Mouse (Mus musculus): Measurements from ENCODE around the gene Akap1. TPM values are rescaled to one million over a fixed set of nuclear protein-coding genes. Genes with fewer than 3 reads are reported as not detected.

Gene Akap1
- polyA plus RNA-seq, 1 experiment from 2014 or later: 14.2 TPM

DNA sequence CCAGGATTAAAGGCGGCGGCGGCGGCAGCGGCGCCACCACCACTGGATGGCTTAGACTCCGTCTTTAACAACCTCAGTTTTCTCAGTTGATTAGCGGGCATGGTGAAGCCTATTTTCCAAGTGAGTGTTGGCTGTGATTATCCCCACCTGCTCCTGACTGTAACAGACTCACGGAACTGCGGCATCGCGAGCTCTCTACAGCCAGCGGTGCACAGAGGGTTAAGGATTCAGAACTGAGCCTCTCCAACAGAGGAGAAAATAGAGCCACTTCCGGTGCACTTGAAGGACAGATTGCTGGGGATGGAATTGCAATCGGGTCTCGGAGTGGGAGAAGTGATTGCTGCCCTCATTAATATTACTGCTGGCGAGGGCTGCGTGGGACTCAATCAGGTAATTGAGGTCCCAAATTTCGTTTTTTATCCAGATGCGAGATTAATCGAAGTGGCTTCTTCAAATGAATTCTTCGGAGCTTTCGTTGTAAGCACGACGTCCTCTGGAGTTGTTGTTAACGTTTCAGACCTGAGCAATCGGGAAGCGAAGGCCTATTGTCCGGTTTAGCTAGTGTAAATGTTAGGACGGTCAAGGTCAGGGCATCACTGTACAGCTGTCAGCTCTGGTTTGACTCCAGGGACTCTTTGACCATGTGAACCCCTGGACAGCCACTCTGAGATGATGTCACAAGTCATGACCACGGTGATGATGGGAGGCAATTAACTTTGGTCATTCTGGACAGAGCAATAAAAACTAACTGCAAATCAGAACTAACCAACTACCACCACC, 61.0 kb downstream of the Akap1 start:
- ATAC-seq (no peak), DNase-seq (no peak)
- WGBS (ENCODE audit: insufficient replicate concordance): 51% methylated on average over 31 of the region's 31 CpGs
- Histone ChIP-seq H3K9ac (replicated peaks) (no peak overlapping the region), H3K27me3 (ENCODE audit: insufficient read depth, low read length) (no peaks in the 10 kb centered on the region), H3K4me3 (ENCODE audit: low read depth, low read length) (no peak overlapping the region), H3K36me3 (replicated peaks; ENCODE audit: insufficient read depth, low read length) (no peaks in the 10 kb centered on the region), H3K4me1 (ENCODE audit: insufficient read depth) (no peaks in the 10 kb centered on the region), H3K9me3 (ENCODE audit: low read length) (no peaks in the 10 kb centered on the region), H3K4me2 (ENCODE audit: low read depth, low read length) (0 out of 2 replicates have a peak overlapping the region, but pooled peaks have one; percentile 15), H3K27ac (ENCODE audit: low read depth) (no peak overlapping the region)
- TF ChIP-seq EP300 (IDR thresholded peaks at IDR 0.05; ENCODE audit: low read depth) (no peak), CTCF (IDR thresholded peaks at IDR 0.05; ENCODE audit: low read depth) (no peak)

DNA sequence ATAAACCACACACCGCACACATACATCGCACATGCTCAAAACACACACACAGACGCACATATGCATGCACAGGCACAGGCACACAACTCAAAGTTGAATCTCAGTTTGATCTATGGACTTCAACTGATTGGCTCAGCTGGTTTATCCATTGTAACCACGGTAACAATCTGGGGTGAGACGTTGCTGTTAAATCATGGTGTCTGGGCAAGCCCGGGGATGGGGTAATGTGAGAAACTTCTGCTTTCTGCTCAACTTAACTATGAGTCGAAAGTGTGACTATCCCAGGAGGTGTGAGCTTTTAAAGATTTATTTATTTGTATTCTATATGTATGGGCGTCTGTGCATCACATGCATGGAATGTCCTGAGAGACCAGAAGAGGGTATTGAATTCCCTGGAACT, 68.2 kb downstream of the Akap1 start:
- no peak for TF ChIP-seq CTCF (IDR thresholded peaks at IDR 0.05; ENCODE audit: low read depth)
- TF ChIP-seq EP300 (IDR thresholded peaks at IDR 0.05; ENCODE audit: low read depth): no peak
- no peaks in the 10 kb centered on the region for H3K27me3 ChIP-seq (ENCODE audit: insufficient read depth, low read length)

DNA sequence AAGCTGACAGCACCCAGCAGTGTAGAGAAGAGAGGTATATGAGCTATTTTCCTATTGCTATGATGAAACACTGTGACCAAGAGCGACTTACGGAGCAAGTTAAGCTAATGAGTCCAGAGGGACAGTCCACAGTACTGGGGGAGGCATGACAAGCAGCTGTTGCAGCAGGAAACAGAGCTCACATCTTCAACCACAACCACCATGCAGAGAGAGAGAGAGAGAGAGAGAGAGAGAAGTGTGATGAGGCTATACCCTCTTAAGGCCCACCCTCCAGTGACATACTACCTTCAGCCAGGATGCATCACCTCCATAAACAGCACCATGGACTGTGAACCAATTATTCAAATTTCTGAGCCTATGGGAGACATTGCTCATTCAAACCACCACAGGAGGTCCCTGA, 74.5 kb downstream of the Akap1 start:
- Histone ChIP-seq H3K27me3 (ENCODE audit: insufficient read depth, low read length) (no peaks in the 10 kb centered on the region), H3K9ac (replicated peaks) (no peak overlapping the region), H3K9me3 (ENCODE audit: low read length) (no peaks in the 10 kb centered on the region), H3K4me1 (ENCODE audit: insufficient read depth) (no peaks in the 10 kb centered on the region), H3K36me3 (replicated peaks; ENCODE audit: insufficient read depth, low read length) (no peaks in the 10 kb centered on the region), H3K4me3 (ENCODE audit: low read depth, low read length) (no peak overlapping the region), H3K27ac (ENCODE audit: low read depth) (no peak overlapping the region), H3K4me2 (ENCODE audit: low read depth, low read length) (no peak overlapping the region)
- TF ChIP-seq CTCF (IDR thresholded peaks at IDR 0.05; ENCODE audit: low read depth) (no peak), EP300 (IDR thresholded peaks at IDR 0.05; ENCODE audit: low read depth) (no peak)
- DNase-seq: no peak
- no peak for ATAC-seq
- WGBS (ENCODE audit: insufficient replicate concordance): 48% methylated on average over 2 of the region's 2 CpGs

More for the DNA sequence above, 68.2 kb downstream of the Akap1 start:
- H3K4me3 ChIP-seq (ENCODE audit: low read depth, low read length): no peak overlapping the region
- ATAC-seq (no peak), DNase-seq (no peak)
- no peak overlapping the region for H3K27ac ChIP-seq (ENCODE audit: low read depth)
- 70% methylated on average over 8 of the region's 8 CpGs for WGBS (ENCODE audit: insufficient replicate concordance)
- H3K9me3 ChIP-seq (ENCODE audit: low read length): no peaks in the 10 kb centered on the region
- H3K4me1 ChIP-seq (ENCODE audit: insufficient read depth): no peaks in the 10 kb centered on the region
- no peaks in the 10 kb centered on the region for H3K36me3 ChIP-seq (replicated peaks; ENCODE audit: insufficient read depth, low read length)
- no peak overlapping the region for H3K9ac ChIP-seq (replicated peaks)
- H3K4me2 ChIP-seq (ENCODE audit: low read depth, low read length): no peak overlapping the region

DNA sequence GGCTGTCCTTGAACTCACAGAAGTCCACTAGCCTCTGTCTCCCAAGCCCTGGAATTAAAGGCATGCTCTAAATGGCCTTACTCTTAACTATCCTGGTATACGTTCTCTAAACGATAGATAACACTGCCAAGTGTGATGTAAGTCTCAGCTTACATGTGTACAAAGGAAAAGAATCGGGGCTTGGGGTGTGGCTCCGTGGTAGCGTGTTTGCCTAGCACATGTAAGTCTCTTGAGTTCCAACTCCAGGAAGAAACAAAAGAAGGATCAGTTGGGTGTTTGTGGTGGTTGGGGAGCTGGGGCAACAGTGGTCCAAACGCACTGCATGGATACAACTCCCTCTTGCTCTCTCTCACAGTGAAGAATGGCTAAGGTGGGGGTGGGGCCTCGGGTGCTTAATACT, 77.6 kb downstream of the Akap1 start:
- Histone ChIP-seq H3K27me3 (ENCODE audit: insufficient read depth, low read length) (no peaks in the 10 kb centered on the region), H3K4me1 (ENCODE audit: insufficient read depth) (no peaks in the 10 kb centered on the region), H3K27ac (ENCODE audit: low read depth) (no peak overlapping the region), H3K4me3 (ENCODE audit: low read depth, low read length) (no peak overlapping the region), H3K9ac (replicated peaks) (no peak overlapping the region), H3K4me2 (ENCODE audit: low read depth, low read length) (no peak overlapping the region), H3K9me3 (ENCODE audit: low read length) (no peaks in the 10 kb centered on the region), H3K36me3 (replicated peaks; ENCODE audit: insufficient read depth, low read length) (no peaks in the 10 kb centered on the region)
- TF ChIP-seq EP300 (IDR thresholded peaks at IDR 0.05; ENCODE audit: low read depth) (no peak), CTCF (IDR thresholded peaks at IDR 0.05; ENCODE audit: low read depth) (no peak)
- ATAC-seq (no peak), DNase-seq (no peak)
- 69% methylated on average over 7 of the region's 7 CpGs for WGBS (ENCODE audit: insufficient replicate concordance)

DNA sequence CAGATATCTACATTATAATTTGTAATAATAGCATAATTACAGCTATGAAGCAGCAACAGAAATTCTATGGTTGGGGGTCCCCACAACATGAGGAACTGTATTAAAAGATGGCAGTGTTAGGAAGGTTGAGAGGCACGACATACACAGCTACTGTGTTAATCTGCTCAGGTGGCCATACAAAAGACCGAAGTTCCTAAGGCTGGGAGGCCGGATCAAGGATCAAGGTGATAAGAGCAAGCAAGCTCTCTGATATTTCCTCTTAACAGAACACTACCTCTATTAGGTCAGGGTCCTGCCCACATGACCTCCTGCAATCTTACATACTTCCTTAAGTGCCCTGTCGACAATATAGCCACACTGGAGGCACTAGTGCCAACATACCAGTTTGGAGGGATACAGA, 80.9 kb downstream of the Akap1 start:
- Histone ChIP-seq H3K9ac (replicated peaks) (no peak overlapping the region), H3K36me3 (replicated peaks; ENCODE audit: insufficient read depth, low read length) (no peaks in the 10 kb centered on the region), H3K4me1 (ENCODE audit: insufficient read depth) (no peaks in the 10 kb centered on the region), H3K27ac (ENCODE audit: low read depth) (no peak overlapping the region), H3K4me3 (ENCODE audit: low read depth, low read length) (no peak overlapping the region), H3K9me3 (ENCODE audit: low read length) (no peaks in the 10 kb centered on the region), H3K27me3 (ENCODE audit: insufficient read depth, low read length) (no peaks in the 10 kb centered on the region), H3K4me2 (ENCODE audit: low read depth, low read length) (no peak overlapping the region)
- no peak for TF ChIP-seq CTCF (IDR thresholded peaks at IDR 0.05; ENCODE audit: low read depth)
- no peak for TF ChIP-seq EP300 (IDR thresholded peaks at IDR 0.05; ENCODE audit: low read depth)
- DNase-seq (no peak), ATAC-seq (no peak)
- 68% methylated on average over 4 of the region's 4 CpGs for WGBS (ENCODE audit: insufficient replicate concordance)

DNA sequence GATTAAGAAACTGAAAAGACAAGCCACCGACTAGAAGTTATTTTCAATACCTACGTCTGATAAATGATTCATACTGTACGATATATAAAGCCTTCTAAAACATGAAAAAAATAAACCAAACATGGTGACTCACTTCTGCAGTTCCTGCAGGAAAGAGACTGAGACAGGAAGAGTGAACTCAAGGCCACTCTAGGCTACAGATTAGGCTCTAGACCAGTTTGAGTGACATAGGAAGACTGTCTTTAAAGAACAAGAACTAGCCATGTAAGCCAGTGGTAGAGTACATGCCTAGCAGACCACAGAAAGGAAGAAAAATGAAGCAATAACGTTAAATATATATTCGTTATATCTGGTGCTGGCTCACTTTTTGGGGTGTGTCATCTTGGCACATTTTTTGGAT, 81.9 kb downstream of the Akap1 start:
- H3K4me3 ChIP-seq (ENCODE audit: low read depth, low read length): no peak overlapping the region
- H3K27ac ChIP-seq (ENCODE audit: low read depth): no peak overlapping the region
- H3K9me3 ChIP-seq (ENCODE audit: low read length): no peaks in the 10 kb centered on the region
- H3K9ac ChIP-seq (replicated peaks): no peak overlapping the region
- no peaks in the 10 kb centered on the region for H3K36me3 ChIP-seq (replicated peaks; ENCODE audit: insufficient read depth, low read length)
- 79% methylated on average over 5 of the region's 5 CpGs for WGBS (ENCODE audit: insufficient replicate concordance)
- H3K4me1 ChIP-seq (ENCODE audit: insufficient read depth): no peaks in the 10 kb centered on the region
- H3K4me2 ChIP-seq (ENCODE audit: low read depth, low read length): no peak overlapping the region
- no peak for DNase-seq
- no peak for TF ChIP-seq CTCF (IDR thresholded peaks at IDR 0.05; ENCODE audit: low read depth)
- TF ChIP-seq EP300 (IDR thresholded peaks at IDR 0.05; ENCODE audit: low read depth): no peak
- no peak for ATAC-seq
- no peaks in the 10 kb centered on the region for H3K27me3 ChIP-seq (ENCODE audit: insufficient read depth, low read length)

Other genes starting within 250 kb of the Akap1 start
- gene Msi2, start 146.1 kb downstream of the Akap1 start, polyA plus RNA-seq (2015; fragmentation: Nextera tagmentation; extraction: Ambion mirVana): 3.4 and 3.7 TPM in 2 replicates
- gene Scpep1, start 90.9 kb upstream of the Akap1 start, polyA plus RNA-seq (2015; fragmentation: Nextera tagmentation; extraction: Ambion mirVana): 35.3 and 38.9 TPM in 2 replicates
- gene Elobl, start 102.3 kb upstream of the Akap1 start, polyA plus RNA-seq (2015; fragmentation: Nextera tagmentation; extraction: Ambion mirVana): not detected in 2 replicates
- 2.6 and 2.7 TPM in 2 replicates for gene Coil, start 105.7 kb upstream of the Akap1 start, polyA plus RNA-seq (2015; fragmentation: Nextera tagmentation; extraction: Ambion mirVana)
- 20.4 and 20.6 TPM in 2 replicates for gene Trim25, start 134.8 kb upstream of the Akap1 start, polyA plus RNA-seq (2015; fragmentation: Nextera tagmentation; extraction: Ambion mirVana)
- 0.53 and 0.60 TPM in 2 replicates for gene Dgke, start 202.3 kb upstream of the Akap1 start, polyA plus RNA-seq (2015; fragmentation: Nextera tagmentation; extraction: Ambion mirVana)
- 0.31 and 0.39 TPM in 2 replicates for gene Gm525, start 209.3 kb upstream of the Akap1 start, polyA plus RNA-seq (2015; fragmentation: Nextera tagmentation; extraction: Ambion mirVana)